Mouse (Mus musculus) right cerebral cortex, postnatal 10 days (tissue): ENCODE measurements around the gene Grpel1.
A peak's percentile ranks its signal among the peaks of the same experiment; 100 is the strongest.

Source experiments
- DNase-seq, 2 experiments: peaks; one replicate each; pipeline ENCODE4 v3.0.0; 2021; ENCODE audit warnings: low spot score in 2 of 2

The Grpel1 gene

DNA sequence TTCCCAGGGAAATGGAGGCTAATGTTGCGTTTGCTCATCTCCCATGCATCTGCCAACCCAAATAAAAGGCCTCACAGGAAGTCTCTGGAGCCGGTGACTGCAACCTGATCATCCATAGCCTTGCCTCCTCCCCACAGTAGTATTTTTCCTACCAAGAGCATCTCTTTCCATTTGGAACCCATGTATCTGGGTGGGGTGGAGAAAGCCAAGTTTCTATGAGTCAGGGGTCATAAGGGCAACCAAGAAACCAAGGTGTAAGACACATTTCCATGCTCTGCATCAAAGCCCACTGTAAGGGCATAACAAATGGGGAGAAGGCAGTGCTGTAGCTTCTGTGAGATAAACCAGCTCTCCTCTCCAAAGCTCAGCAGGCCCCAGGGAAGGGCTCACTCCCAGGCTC lies 3.6 kb upstream of the Grpel1 start:
- no peak for DNase-seq

DNA sequence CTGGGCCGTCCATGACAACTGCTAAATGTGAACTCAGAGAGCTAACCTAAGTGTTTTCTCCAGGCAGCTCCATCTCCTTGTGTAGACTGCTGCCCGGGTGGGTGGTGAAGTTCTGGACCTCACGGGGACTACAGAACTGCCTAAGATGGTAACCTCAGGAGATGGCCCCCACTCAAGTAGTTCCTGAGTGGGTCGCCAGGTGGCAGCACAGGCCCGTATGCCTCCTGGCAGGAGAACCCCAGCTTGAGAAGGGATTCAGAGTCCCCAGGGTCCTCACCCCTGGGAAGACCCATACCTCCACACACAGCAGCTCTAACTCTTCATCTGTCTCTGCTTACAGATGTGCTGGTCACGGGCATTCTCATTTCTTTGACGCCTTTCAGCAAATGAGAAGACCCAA lies 2.0 kb upstream of the Grpel1 start:
- peak; percentile 66 to 80 for DNase-seq

DNA sequence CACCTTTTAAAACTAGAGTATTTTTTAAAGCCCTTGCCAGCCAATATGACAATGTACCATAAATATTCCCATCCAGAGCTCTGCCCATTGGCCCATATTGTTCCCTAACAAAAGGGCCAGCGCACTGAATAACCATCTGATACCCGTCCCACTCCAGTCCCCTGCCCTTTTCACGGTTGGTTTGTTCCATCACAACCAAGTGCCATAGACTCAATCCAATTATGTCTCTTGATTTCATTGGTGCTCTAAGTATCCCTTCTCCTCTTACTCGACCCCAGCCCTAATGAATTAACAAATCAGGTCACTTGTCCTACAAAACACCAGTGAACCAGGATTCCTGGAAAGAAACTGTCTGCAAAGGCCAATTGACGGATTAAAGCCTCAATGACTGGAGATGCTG lies 1.4 kb upstream of the Grpel1 start:
- DNase-seq, result no peak

DNA sequence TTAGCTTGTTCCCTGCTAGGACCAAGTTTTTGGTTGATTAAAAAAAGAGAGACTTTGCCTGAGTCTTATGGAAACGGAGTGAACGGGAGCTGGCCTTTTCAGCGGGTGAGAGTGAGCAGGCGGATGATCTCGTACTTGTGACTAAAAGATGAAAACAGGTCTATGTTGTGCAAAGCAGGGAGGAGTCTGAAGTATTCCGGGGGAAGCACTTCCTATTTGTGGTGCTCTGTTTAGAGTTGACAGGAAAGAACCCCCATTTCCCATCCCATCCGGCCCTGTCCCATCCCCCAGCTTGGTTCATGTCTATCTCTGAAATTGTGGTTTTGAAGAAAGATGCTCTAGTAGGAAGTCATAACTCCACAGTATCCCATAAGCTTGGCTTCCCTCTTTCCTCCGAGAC lies 1.1 kb downstream of the Grpel1 start:
- no peak for DNase-seq

DNA sequence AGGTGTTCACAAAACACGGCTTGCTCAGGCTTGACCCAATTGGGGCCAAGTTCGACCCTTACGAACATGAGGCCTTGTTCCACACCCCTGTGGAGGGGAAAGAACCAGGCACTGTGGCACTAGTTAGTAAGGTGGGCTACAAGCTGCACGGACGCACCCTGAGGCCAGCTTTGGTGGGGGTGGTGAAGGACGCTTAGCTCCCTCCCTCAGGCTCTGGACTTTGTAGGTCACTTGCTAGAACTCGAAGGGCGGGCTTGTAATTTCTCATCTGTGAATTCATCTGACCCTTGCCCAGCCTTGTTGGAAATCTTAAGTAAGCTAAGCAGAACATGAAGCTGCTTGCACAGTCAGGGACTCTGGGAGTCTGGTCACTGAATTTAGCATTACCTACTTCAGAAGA lies 6.4 kb downstream of the Grpel1 start:
- DNase-seq, result no peak

DNA sequence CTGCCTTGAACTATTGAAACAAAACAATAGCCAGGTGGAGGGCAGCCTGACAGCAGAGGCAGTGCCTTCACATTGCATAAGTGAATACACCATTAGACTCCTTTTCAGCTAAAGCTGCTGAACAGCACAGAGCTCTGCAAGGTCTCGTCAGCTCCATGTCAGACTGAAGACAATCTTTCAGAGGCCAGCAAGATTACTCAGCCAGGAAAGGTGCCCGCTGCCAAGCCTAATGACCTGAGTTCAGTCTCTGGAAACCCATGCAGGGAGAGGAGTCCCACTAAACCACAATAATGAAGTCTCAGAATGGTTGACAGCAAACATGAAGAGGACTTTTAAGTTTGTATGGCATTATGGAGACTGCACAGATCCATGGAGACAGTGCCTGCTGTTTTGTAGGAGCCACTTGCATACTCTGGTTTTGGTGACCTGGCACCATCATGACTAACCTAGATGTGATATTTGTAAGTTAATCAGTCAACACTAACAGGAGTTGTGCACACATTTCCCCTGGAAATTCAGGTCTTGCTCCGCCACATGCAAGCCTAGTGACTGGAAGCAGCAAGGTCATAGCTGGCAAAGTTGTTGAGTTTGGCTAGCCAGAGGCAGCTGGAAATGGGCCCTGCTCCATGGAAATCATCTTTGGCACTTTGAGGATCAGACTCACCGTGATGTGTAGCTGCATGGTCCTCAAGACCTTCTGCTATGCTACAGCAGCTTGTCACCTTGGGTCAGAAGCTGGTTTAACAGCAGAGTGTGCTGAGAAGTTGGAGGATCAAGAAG lies 8.3 kb downstream of the Grpel1 start:
- DNase-seq, result no peak

DNA sequence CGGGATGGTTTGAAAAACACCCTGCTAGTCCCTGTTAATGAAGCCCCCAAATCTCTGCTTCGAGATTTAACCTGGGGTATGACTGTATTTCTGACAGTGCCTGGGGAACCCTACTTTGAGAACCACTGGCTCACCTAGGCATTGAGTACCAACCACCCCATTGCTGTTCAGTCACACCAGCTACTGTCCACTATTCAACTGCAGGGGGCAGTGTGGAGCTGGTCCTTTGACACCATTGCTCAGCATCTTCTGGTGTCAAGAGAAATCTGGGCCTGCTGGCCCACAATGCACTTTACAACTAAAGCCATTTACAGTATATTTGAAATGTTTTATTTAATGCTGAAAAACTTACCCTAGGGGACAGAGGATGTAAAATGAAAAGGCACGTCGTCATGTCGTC lies 9.5 kb downstream of the Grpel1 start:
- peak in 1 of 2 experiments; percentile 74 for DNase-seq

DNA sequence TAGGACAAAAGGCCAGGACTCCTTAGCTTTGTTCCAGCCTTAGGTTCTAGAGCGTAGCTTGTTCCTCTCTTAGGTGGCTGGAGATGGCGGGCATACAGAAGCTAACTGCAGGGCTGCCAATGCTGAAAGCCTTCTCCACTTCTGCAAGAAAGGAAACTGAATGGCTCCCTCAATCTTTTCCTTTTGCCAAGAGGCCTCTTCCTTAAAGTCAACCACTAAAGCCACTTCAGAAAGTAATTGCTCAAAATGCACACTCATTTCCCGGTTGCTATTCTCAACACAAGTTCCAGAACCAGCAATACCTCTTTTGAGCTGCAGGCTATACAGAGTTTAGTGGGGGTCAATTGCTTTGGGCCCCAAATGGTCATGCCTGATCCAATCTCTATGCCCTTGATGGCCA lies 12.7 kb downstream of the Grpel1 start:
- no peak for DNase-seq

DNA sequence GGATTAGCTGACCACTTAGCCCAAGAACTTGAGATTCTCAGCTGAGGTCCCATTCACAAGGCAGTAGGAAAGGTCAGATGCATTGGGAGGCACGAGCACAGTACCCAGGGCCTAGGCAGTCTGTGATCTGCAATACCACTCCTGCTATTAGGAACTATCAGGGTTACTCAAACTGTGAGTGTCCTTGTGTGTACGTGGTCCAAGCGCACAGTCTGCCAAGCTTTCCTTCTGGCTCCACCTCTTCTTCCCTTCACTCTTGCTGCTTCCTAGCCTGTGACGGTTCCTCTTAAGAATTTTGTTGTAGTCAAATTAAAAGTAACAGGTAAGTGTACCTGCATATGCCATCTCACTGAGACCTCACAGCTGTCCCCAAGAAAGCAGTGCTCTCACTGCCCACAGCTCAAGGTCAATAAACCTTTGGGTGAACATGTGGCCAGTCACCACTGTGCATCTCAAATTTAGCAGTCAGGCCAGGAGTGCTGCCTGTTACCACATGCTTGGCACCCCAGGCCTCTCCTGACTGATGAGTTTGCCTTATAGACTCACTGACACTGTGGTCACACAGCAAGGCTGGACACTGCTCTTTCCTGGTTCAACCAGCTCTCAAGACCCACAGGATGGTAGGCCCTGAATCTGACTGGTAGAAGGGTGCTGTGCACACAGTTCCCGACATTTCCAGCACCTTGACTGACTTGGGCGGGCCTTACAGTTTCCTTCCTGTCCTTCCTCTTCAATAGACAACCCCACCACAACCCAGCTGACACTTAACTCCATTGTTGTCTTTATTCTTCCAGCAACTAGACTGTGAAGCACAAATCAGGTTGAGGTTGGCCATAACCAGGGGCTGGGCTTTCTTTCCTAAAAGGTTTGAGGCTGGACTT lies 14.0 kb downstream of the Grpel1 start:
- no peak for DNase-seq

DNA sequence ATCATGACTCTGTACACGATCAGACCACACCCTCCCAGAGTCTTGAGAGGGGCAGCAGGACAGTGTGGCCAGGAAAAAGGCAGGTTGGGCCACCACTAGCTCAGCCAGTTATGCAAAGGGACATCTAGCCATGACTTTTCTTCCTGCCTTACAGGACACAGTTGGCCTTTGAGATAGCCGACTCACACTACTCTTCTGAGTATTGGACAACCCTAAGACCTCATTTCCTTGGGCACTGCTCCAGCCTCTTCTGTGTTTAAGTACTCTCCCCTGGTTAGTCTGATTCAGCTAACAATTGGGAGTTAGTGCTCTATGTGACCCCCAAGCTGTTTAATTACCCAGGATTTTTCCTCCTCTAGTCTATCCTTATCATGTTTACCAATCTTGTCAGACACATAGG lies 14.9 kb downstream of the Grpel1 start:
- DNase-seq, result no peak

DNA sequence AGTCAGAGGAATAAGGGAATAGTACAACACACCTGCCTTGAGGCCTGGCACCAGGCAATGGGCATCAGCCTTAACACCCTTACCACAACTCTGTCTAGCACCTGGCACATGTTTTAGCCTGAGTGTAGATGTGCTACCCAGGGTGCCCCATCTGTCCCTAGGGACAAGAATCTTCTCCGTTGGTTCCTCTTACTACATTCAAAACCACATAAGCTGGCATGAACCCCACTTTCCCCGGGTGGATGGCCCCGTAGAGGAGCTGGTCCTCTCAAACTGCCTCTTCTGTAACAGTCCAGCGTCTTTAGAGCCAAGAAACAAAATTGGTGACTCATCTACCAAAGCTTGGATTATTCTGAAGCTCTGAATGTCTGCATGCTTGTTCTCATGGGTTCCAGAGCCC lies 15.6 kb downstream of the Grpel1 start:
- DNase-seq, result no peak

DNA sequence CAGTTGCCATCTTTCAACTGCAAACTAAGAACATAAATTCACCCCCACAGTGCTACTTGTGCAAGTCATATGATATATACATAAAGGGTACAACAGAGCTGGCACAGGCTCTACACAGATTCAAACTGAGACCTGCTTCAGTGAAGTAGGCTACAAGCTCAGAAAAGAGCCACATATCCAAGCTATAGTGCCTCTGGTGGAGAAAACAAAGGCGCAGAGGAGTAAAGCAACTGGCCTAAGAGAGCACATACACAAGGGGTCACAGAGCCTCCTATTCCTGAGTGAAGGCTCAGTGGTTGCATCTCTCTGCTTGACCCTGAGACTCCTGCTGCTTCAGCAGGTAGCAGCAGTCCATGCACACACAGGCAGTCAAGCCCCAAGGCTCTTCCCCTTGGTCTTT lies 16.3 kb downstream of the Grpel1 start:
- DNase-seq, result no peak

DNA sequence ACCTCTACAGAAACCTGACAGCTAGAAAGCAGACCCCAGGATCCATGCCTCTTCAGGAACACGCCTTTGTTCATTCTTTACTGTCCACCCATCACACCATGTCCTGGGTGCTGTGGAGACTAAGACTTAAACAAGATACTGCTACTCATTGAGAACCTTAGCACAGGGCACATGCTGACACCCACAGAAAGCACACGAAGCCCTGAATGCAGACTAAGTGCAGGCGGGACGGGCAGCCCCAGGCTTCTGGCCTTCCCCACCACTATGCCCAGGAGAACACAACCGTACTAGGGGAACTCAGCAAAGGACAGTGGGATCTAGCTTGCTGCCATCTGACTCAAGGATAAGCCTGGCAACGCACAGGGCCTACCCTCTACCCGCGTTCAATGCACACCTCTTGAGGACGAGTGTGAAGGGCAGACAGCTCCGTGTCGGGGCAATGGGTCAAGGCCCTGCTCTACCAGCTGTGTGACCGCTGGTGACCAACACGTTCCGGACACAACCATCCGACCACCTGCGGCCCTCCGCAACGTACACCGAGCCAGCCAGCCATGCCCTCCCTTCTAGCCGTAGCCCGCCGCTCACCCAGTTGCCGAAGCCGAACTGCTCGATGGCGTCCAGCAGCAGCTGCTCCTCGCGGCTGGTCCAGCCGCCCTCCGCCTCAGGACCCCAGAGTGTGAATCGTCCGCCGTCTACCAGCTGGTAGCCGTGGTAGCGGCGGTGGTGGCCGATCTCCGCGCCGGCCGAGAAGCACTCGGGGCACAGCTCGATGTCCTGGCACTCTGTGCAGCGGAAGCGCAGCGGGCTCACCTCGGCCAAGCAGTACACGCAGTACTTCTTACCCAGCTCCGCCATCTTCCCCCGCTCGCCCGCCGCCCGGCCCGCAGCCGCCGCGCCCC lies 18.7 kb downstream of the Grpel1 start:
- peak; percentile 63 to 66 for DNase-seq

DNA sequence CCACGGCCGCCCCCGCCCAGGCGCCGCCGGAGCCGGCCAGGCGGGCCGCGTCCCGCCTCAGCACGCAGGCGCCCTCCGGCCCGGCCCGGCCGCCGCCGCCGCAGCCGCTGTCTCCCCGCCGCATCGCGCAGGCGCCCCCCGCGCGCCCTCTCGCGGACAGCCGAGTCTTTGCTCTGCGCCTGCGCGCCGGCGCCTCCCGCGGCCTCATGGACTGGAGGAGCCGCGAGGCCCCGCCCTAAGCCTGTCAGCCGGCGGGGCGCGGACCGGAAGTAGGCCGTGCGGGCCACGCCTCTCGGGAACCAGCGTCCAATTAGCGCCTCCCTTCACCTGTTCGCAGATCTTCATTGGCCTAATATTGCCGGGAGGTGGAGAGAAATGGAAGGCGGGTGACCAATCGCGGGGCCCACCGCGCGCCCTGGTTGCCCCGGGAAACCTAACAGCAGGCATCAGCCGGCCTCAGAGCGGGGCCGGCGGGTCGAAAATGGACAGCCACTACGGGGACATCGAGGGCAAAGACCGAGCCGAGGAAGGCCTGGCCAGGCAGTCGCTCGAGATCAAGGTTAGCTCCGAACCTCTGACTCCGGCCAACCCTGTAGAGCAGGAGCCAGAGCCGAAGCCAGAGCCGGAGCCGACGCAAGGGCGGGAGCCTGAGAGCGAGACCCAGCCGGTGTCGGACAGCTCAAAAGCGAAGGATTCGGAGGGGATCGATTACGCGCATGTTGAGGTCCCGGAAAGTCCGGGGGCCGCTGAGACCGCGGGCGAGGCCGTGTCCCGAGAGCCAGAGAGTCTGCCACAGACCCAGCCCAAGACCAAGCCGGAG lies 19.6 kb downstream of the Grpel1 start, which contains the start of the genes Tada2b and Ccdc96:
Gene Tada2b, minus strand, starts transcription at position 115 of the 820 bp plus-strand sequence.
Gene Ccdc96, plus strand, starts transcription at position 418 of the 820 bp plus-strand sequence.
- DNase-seq, result peak; percentile 99

DNA sequence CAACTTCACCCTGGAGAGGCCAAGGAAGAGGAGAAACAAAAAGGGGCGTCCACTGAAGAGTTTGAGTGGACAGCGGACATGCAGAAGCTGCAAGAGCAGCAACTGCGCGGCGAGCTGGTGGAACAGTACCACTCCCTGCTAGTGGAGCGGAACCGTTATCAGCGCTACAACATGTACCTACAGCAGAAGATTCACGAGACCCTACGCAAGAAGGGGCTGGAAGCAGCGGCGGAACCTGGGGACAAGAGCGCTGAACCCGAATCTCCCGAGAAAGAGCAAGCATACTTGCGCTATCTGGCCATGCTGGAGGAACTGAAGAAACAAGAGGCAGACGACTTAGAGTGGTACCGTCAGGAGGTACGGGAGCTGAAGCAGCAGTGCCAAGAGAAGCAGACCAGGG lies 20.5 kb downstream of the Grpel1 start:
- no peak for DNase-seq

DNA sequence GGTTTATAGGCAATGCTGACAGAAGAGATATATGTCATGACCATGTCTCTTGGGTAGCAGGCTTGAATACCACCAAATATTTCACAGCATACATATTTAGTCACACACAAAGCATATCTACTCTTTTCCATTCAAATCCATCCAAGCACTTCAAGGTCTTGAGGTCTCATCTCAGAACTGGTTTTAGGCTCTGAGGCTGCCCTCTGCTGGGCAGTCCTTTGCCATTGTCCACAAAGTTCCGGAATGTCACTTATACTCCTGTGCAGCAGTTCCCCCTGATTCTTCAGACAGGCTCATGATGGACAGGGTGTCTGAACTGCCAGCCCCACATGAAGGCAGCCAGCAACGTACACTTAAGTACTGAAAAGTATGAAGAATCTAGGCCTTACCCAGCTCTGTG lies 24.4 kb downstream of the Grpel1 start:
- DNase-seq, result no peak

DNA sequence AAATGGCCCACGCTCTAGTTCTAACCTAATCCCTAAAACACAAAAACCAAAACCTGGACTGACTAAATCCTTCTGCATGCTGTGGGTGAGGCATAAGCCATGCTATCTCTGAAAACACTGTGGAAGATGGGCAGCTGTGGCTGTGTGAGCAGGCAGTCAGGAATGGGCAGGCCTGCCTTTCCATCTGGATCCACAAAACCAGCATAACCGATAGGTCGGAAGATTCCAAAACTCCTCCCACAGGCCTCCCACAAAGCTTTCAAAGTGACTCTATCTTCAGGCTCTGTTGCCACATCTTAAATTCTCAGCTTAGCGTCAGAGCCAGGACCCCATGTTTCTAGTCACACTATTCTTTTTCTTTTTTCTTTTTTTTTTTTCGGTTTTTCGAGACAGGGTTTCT lies 29.1 kb downstream of the Grpel1 start:
- DNase-seq, result no peak

DNA sequence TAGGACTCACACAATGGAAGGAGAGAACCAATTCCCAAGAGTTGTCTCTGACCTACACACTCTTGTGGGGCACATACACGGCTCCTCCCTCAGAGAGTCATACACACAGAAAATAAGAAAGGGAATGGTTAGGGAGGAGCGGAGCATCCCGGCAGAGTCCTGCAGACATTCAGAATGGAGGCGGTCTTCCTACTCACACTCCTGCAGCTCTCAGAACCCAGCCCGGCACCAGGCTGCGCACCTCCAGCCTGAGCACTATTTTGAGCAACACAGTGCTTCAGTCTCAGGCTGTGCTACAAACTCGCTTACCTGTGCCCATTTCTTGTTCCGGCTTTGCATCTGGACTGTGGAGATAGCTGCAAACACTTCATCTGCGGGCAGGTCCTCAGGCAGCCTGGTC lies 29.9 kb downstream of the Grpel1 start:
- no peak for DNase-seq

DNA sequence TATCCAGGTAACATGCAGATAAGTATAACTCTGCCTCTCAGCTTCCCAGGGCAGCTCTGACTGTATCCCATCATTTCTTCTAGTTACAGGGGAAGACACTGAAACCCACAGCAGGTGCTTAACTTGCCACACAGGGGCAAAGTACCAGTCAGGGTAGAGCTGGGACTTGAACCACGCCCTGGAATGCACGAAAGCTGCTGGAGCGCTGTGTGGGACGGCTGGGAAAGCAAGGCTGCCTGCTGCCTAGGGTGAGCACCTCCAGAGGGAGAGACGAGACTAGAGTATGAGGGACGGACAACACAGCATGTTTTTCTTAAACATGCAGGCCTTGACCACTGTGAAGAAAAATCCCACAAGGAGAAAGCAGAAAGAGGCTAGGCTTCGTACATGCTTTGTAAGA lies 40.4 kb downstream of the Grpel1 start:
- DNase-seq, result no peak

DNA sequence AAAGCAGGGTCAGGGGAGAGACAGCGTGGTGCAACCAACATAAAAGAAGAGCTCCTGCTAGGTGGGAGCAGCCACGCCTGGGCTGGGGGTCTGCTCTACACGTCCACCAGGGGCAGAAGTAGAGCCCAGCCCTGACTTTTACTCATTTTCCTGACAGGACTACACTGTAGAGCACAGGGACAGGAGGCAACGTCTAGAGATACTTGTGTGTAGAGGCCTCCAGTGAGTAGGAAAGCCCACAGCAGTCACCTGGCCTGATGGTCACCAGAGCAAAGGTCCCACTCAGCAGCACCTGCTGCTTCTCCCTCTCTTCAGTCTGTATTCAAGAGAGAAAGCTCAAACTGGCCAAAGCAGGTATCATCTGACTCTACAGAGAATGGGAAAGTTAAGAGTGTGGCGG lies 40.8 kb downstream of the Grpel1 start:
- no peak for DNase-seq

DNA sequence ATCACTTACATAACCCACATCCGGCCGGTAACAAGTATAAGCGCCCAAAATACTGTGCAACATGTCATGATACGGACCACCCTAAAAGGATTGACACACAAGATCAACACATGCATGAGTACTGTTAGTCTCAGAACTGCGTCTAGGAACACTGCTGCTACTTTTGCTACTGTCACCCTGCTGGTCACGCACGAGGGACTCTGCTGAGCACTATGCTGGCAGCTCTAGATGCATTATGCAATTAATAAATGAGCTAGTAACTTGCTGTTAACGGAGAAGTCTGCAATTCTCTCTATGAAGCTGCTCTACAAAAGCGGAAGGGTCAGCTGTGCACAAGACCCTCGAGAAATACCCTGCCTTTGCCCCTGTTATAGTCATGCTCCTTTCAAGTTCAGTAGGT lies 43.6 kb downstream of the Grpel1 start:
- DNase-seq, result no peak
